Mouse (Mus musculus) MEL (cell line): ENCODE data around the gene Pmf1.

ENCODE experiments used
- CHD2 ChIP-seq: IDR thresholded peaks from 2 replicates; pipeline ENCODE4 v1.6.1; 2011; ENCODE audit warnings: low read length, improper control_type of control experiment
- MAX ChIP-seq: IDR thresholded peaks from 2 replicates; pipeline ENCODE4 v1.6.1; 2011; ENCODE audit warnings: low read length, improper control_type of control experiment

- TF ChIP-seq MAX (no peak), CHD2 (no peak)
These were observed 12.0 kb upstream of the Pmf1 start for GRCm38 (mm10) chr3:88422020-88422720.
